Mouse (Mus musculus) limb, embryonic 13.5 days (tissue): ENCODE data around the gene Fchsd2. TPM values are rescaled to one million over a fixed set of nuclear protein-coding genes. Genes with fewer than 3 reads are reported as not detected.

Source experiments
- ATAC-seq: fragments of 200-750 bp; cut with Nextera tagmentation; 2 replicates; pipeline ENCODE4 v1.8.0; 2017; ENCODE audit warnings: low read depth, moderate number of reproducible peaks, moderate TSS enrichment; ENCODE audit not compliant: low FRiP score
- H3K27ac ChIP-seq: fragments of 300-500 bp; sonication (generic); 2 replicates; pipeline ENCODE4 v1.5.1; 2015; ENCODE audit warnings: inconsistent platforms, mild to moderate bottlenecking, moderate library complexity
- H3K27me3 ChIP-seq: fragments of 300-500 bp; sonication (generic); 2 replicates; pipeline ENCODE4 v1.6.1; 2015; ENCODE audit warnings: mild to moderate bottlenecking, inconsistent platforms
- H3K36me3 ChIP-seq: fragments of 300-500 bp; sonication (generic); 2 replicates; pipeline ENCODE4 v1.6.1; 2015; ENCODE audit warnings: inconsistent platforms, mild to moderate bottlenecking, moderate library complexity
- H3K4me1 ChIP-seq: fragments of 300-500 bp; sonication (generic); 2 replicates; pipeline ENCODE4 v1.6.1; 2015; ENCODE audit warnings: inconsistent platforms
- H3K4me2 ChIP-seq: fragments of 300-500 bp; sonication (generic); replicated peaks from 2 replicates; pipeline ENCODE4 v1.6.1; 2015; ENCODE audit warnings: inconsistent platforms, mild to moderate bottlenecking, moderate library complexity
- H3K4me3 ChIP-seq: fragments of 300-500 bp; sonication (generic); 2 replicates; pipeline ENCODE4 v1.5.1; 2015; ENCODE audit warnings: moderate library complexity, mild to moderate bottlenecking, inconsistent platforms
- H3K9ac ChIP-seq: fragments of 300-500 bp; sonication (generic); 2 replicates; pipeline ENCODE4 v1.6.1; 2015; ENCODE audit warnings: mild to moderate bottlenecking, inconsistent platforms
- H3K9me3 ChIP-seq: fragments of 300-500 bp; sonication (generic); 2 replicates; pipeline ENCODE4 v1.6.1; 2016; ENCODE audit warnings: inconsistent platforms
- WGBS: fragments of 180-500 bp; shearing (Covaris S2); methylation state at CpG from one replicate; pipeline ENCODE4 v1.1.7; 2015; 5-methylcytosine and 5-hydroxymethylcytosine counted together
- polyA plus RNA-seq: library from polyadenylated mRNA; unstranded; fragments of >200 nt; fragmentation: Nextera tagmentation; extraction: Ambion mirVana; gene quantifications from 2 replicates; pipeline ENCODE4 v1.2.1, GENCODE M21; 2015

The Fchsd2 gene
- polyA plus RNA-seq, 1 experiment from 2014 or later, result 26.0 TPM

DNA sequence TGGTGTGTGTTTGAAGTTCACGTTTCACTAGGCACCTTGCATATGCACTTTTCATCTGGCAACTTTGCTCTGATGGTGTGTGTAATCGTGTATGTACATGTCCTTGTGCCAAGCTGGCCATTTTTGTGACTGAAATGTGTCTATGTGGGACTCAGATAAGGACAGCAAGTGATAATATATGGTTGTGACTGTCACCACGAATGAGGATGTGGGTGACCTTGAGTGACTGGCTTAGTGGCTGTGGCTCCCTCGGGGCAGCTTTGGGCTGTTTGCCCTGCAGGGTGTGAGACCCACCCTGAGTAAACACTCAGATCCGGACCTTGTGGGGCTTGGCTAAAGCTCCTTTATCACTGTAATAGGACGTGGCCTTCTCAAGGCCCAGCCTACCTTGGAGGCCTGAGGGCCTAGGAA lies 223.9 kb downstream of the Fchsd2 start:
- Histone ChIP-seq H3K36me3 (no peaks in the 10 kb centered on the region), H3K9me3 (no peaks in the 10 kb centered on the region), H3K4me3 (no peak overlapping the region), H3K4me2 (no peak overlapping the region), H3K27me3 (peaks cover 19% of the 10 kb centered on the region; the same call in 1 of the 2 replicates), H3K4me1 (peaks cover 9% of the 10 kb centered on the region), H3K9ac (no peak overlapping the region), H3K27ac (no peak overlapping the region)
- 66% methylated on average over 6 of the region's 6 CpGs for WGBS
- ATAC-seq, result no peak

DNA sequence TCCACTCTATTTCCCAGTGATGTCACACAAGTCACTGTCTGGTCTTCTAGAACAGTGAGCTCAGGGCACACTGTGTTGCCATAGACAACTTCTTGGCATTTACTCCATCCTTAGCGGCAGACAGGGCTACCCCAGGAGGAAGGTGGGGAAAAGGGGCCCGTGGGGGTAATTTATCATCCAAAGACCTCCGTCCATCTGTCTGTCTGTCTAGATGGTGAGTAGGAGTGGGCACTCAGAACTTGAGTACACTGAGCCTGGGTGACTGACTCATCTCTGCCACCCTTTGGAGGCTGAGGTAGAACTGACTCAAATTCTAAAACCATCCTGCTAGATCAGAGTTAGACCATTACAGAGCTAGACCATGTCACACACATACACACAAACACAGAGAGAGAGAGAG lies 224.4 kb downstream of the Fchsd2 start, which contains the start of gene Stard10:
TSS of gene Stard10 (plus strand) at position 73 of the 400 bp plus-strand sequence.
- Histone ChIP-seq H3K9me3 (no peaks in the 10 kb centered on the region), H3K36me3 (no peaks in the 10 kb centered on the region), H3K27me3 (peaks cover 23% of the 10 kb centered on the region), H3K4me3 (no peak within 1 kb of the TSS), H3K27ac (no peak within 1 kb of the TSS), H3K4me2 (no peak within 1 kb of the TSS), H3K9ac (no peak within 1 kb of the TSS), H3K4me1 (peaks cover 13% of the 10 kb centered on the region)
- no peak for ATAC-seq
- 79% methylated on average over 3 of the region's 3 CpGs for WGBS

DNA sequence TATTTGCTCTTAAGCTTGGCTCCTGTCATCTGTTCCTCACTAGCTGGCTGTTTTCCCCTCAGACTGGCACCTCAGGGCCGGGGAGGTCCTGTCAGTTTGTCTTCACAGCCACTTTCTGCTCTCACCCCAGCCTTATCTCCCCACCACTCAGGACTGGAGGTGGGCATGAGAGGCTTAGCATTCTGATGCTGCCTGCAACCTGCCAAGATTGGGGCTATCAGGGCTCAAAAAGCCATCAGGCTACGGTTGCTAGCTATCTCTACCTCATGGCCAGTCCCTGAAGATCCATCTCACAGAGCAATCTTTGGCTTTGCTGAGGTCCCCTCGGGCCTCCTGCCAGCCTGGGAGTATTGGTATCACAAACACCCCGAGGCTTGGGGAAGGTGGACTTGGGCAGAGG lies 226.2 kb downstream of the Fchsd2 start:
- Histone ChIP-seq H3K9ac (no peak overlapping the region), H3K27ac (no peak overlapping the region), H3K9me3 (no peaks in the 10 kb centered on the region), H3K27me3 (peaks cover 28% of the 10 kb centered on the region), H3K4me1 (peaks cover 24% of the 10 kb centered on the region), H3K4me2 (no peak overlapping the region), H3K4me3 (no peak overlapping the region), H3K36me3 (no peaks in the 10 kb centered on the region)
- no peak for ATAC-seq
- WGBS, result 61% methylated on average over 4 of the region's 4 CpGs

DNA sequence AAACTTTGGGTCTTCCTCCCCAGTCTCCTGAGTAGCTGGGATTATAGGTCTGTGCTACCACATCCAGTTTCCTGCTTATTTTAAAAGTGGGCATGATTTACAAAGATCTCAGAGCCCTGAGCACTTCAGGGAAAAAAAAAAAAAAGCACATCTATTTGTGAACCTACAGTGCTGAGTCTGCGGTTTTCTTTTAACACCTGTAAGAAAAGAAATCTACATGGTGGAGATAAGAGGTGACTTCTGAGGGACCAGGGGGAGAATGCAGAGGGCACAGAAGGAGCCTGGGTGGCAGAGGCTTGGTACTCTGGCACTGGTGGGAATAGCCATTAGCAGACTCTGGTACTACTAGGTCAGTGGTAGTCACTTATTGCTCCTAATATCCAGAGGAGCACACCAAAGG lies 227.1 kb downstream of the Fchsd2 start:
- ATAC-seq, result no peak
- WGBS, result 75% methylated on average over 1 of the region's 1 CpGs
- Histone ChIP-seq H3K27ac (no peak overlapping the region), H3K4me3 (no peak overlapping the region), H3K9me3 (no peaks in the 10 kb centered on the region), H3K36me3 (peaks cover under 1% of the 10 kb centered on the region; the same call in 1 of the 2 replicates), H3K9ac (no peak overlapping the region), H3K4me1 (peaks cover 24% of the 10 kb centered on the region), H3K4me2 (no peak overlapping the region), H3K27me3 (peaks cover 28% of the 10 kb centered on the region)

DNA sequence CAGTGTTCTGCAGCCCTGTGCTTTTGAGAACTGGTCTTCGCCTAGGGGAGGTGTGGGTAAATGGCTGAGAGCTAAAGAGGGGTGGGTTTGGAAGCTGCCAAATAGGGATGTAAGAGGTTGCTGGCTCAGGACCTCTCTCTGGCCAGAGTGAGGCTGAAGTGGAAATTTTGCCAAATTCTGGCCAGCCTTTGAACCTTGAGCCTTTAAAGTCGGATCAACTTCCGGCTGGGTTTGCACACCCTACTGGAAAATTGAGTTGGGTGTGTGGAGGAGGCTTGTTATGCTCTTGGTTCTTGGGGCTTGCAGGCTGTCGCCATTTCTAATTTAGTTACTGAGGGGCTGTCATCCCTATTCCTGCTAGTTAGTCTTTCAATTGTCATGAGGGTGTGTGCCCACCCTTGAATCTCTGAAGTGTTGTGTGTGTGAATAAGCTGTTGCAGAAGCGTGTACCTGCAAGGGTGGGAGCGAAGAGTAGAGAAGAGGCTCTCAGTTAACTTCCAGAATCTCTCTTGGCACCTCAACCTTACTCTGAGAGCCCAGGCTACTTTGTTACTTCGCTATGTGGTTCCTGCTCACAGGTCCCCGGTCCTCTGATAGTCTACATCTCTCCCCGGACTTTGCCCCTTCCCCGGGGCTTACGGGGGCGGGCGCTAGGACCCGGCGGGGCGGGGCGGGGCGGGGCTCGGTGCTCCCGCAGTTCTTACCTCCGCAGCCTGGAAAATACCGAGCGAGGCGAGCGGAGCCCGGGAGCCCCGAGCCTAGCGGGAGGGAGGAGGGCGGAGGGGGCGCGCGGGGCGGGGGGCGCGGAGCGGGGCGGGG lies 227.9 kb downstream of the Fchsd2 start:
- Histone ChIP-seq H3K4me1 (peaks cover 24% of the 10 kb centered on the region), H3K9me3 (no peaks in the 10 kb centered on the region), H3K4me2 (peak overlapping the region; percentile 97), H3K27me3 (peaks cover 28% of the 10 kb centered on the region), H3K36me3 (peaks cover 8% of the 10 kb centered on the region; the same call in 1 of the 2 replicates), H3K27ac (no peak overlapping the region), H3K9ac (peak overlapping the region; percentile 82), H3K4me3 (peak overlapping the region; percentile 75)
- 5% methylated on average over 29 of the region's 37 CpGs for WGBS
- peak; percentile 74 for ATAC-seq

DNA sequence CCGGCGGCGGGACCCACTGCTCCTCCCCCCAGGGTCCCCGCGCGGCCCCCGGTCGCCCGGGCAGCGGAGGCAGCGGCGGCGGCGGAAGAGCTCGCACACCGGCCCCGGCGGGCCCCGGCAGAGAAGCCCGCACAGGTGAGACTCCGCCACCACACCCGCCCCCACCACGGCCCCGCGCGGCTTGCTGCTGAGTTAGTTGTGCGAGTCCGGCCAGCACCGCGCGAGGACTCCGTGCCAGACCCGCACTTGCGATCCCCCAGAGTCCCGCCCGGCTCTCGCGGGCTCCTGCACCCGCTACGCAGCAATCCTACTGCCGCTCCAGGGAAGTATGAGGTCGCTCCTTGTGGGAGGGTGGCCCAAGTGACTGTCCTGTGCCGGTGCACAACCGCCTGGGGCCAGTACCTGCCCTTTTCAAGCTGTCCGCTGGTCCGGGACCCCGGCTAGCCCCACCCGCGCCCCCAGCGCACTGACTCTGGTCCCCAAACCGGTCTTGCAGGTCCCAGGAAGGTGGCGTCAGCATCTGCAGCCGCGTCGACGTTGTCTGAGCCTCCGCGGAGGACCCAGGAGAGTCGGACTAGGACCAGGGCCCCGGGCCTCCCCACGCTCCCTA lies 228.7 kb downstream of the Fchsd2 start:
- peaks cover 8% of the 10 kb centered on the region; the same call in 1 of the 2 replicates for H3K36me3 ChIP-seq
- H3K4me1 ChIP-seq, result peaks cover 24% of the 10 kb centered on the region
- H3K27me3 ChIP-seq, result peaks cover 28% of the 10 kb centered on the region
- 2% methylated on average over 40 of the region's 61 CpGs for WGBS
- peak overlapping the region; percentile 97 for H3K4me2 ChIP-seq
- peak overlapping the region; percentile 82 for H3K9ac ChIP-seq
- H3K27ac ChIP-seq, result no peak overlapping the region
- peak; percentile 73 for ATAC-seq
- H3K4me3 ChIP-seq, result peak overlapping the region; percentile 75
- H3K9me3 ChIP-seq, result no peaks in the 10 kb centered on the region

DNA sequence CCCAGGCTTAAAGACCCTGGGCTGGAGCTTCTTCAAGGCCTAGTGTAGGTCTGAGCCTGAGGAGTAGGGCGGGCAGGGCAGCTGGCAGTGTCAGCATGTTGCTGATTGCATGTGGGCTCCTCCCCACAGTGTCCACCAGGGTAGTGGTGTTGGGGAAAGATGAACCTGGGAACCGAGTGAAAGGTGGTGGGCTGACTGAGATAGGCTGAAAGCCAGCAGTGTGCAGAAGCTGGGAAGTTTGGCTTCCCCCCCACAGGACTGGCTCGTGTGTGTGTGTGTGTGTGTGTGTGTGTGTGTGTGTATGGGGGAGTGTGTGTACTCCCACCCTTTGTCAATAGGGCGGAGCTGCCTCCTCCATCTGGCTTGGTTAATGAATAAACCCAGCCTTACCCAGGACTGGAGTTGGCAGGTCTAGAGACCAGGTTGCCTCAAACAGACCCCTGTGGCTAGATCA lies 230.5 kb downstream of the Fchsd2 start:
- no peak overlapping the region for H3K4me3 ChIP-seq
- peaks cover 35% of the 10 kb centered on the region for H3K4me1 ChIP-seq
- H3K4me2 ChIP-seq, result peak overlapping the region; percentile 97
- H3K9me3 ChIP-seq, result no peaks in the 10 kb centered on the region
- H3K27me3 ChIP-seq, result peaks cover 28% of the 10 kb centered on the region
- no peak overlapping the region for H3K9ac ChIP-seq
- no peak for ATAC-seq
- peaks cover 8% of the 10 kb centered on the region; the same call in 1 of the 2 replicates for H3K36me3 ChIP-seq
- 62% methylated on average over 4 of the region's 4 CpGs for WGBS
- no peak overlapping the region for H3K27ac ChIP-seq

DNA sequence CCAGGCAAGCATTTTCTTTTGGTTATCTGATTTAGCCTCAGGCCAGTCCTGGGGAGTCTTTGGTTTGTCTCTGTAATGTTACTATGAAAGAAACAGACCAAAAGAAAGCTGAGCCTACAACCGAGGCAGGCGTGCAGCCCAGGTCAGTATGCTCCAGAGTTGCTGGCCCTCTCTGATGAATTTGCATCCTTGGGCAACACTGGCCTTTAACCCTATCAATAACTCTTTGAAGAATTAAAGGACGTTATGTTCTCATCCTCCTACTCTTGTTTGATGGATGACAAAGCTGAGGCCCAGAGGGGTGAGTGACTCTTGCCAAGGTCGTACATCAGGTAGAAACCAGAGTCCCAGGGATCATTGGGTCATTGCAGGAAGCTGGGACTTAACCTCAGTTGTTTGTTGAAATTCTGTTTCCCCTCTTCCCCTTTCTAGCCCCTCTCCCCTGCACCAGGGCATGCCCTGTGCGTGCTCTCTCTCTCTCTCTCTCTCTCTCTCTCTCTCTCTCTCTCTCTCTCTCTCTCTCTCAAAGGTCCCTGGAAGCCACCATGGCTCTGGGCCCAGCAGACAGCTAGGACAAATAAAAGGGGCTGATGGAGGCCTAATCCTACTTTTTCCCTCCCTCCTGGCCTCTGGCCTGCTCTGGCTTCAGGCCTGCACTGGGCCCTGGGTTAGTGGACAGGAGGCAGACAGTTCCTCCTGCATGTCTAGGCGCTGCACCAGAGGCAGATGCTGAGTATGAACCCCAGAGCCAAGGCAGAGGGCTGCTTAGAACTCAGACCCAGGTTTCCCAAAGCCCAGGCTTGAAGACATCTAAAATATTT lies 231.7 kb downstream of the Fchsd2 start:
- Histone ChIP-seq H3K9ac (no peak overlapping the region), H3K4me3 (no peak overlapping the region), H3K4me2 (no peak overlapping the region), H3K9me3 (no peaks in the 10 kb centered on the region), H3K4me1 (peaks cover 44% of the 10 kb centered on the region), H3K27me3 (peaks cover 21% of the 10 kb centered on the region), H3K36me3 (peaks cover 8% of the 10 kb centered on the region; the same call in 1 of the 2 replicates), H3K27ac (no peak overlapping the region)
- 57% methylated on average over 6 of the region's 6 CpGs for WGBS
- ATAC-seq, result no peak

DNA sequence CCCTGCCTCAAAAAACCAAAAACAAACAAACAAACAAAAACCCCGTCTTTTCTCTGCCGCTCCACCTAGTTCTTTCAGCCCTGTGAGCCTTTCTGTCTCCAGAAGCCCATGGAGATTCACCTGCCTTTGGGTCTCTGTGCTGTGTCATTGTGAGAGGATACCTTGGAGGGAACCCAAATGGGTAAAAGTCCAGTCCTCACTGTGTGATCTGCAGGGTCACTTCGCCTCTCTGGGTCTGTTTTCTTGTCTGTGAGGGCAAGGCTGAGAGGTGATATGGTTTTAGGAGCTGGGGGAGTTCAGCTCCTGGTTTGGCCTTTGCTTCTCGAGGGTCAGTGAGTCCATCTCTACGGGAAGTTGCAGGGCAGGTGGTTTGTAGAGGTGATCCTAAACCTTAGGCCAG lies 233.3 kb downstream of the Fchsd2 start:
- Histone ChIP-seq H3K9me3 (no peaks in the 10 kb centered on the region), H3K36me3 (peaks cover 8% of the 10 kb centered on the region; the same call in 1 of the 2 replicates), H3K4me3 (no peak overlapping the region), H3K9ac (no peak overlapping the region), H3K4me1 (peaks cover 53% of the 10 kb centered on the region), H3K4me2 (no peak overlapping the region), H3K27ac (no peak overlapping the region), H3K27me3 (peaks cover 11% of the 10 kb centered on the region)
- WGBS, result 82% methylated on average over 5 of the region's 5 CpGs
- ATAC-seq, result no peak

DNA sequence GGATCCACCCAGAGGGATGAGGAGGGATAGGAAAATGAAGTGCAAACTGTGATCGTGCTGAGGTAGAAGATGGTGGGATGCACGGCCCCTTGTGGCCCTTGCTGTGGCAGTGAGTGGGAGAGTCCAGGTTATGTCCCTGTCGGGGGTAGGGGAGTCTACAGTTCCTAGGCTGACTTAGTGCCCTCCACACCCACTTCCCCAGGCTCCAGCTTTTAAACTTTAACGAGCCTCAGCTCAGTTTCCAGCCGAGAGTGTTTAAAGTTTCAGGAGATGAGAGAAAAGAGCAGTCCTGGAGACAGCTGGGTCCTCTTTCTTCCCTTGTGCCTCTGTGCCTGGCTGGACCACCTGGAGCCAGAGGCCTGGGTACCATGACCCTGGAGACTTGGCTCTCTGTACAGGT lies 234.6 kb downstream of the Fchsd2 start:
- whole genome bisulfite sequencing, result 33% methylated on average over 5 of the region's 5 CpGs
- Histone ChIP-seq H3K4me1 (peaks cover 45% of the 10 kb centered on the region), H3K27me3 (peaks cover 2% of the 10 kb centered on the region), H3K4me2 (no peak overlapping the region), H3K9me3 (no peaks in the 10 kb centered on the region), H3K36me3 (peaks cover 8% of the 10 kb centered on the region; the same call in 1 of the 2 replicates), H3K27ac (no peak overlapping the region), H3K4me3 (no peak overlapping the region), H3K9ac (0 out of 2 replicates have a peak overlapping the region, but pooled peaks have one; percentile 35)
- no peak for ATAC-seq

DNA sequence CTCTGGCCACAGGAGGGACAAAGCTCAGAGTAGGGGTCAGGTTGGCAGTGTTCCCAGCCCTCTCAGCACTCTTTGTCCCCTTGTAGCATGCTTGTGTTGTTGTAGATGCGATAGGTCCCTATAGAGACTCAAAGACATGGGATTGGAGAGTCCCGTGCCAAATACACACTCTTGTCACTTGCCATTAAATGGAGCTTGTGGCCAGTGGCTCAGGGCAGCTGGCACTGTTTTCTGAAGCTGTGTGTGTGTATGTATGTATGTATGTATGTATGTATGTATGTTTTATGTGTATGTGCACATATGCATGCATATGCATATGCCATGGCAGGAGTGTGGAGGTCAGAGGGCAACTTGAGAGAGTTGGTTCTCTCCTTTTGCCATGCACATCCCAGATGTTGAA lies 235.1 kb downstream of the Fchsd2 start:
- Histone ChIP-seq H3K27me3 (no peaks in the 10 kb centered on the region), H3K9me3 (no peaks in the 10 kb centered on the region), H3K4me1 (peaks cover 40% of the 10 kb centered on the region), H3K27ac (no peak overlapping the region), H3K9ac (no peak overlapping the region), H3K36me3 (peaks cover 8% of the 10 kb centered on the region; the same call in 1 of the 2 replicates), H3K4me3 (no peak overlapping the region), H3K4me2 (no peak overlapping the region)
- no peak for ATAC-seq
- WGBS, result 86% methylated on average over 2 of the region's 2 CpGs
